ENCODE assay signal across 7 mouse cellular contexts in genomic region chr7:4136404-4136770, GRCm38 (mm10). TPM values are rescaled to one million over a fixed set of nuclear protein-coding genes. Genes with fewer than 3 reads are reported as not detected.
DNase-seq lines count a peak whose midpoint lies in the region; ATAC-seq lines count a peak whose summit lies in the region.

No protein-coding gene starts in this region.

- WGBS in neural tube, embryonic 11.5 days: 0% methylated on average over 16 of the region's 16 CpGs
- WGBS in forebrain, embryonic 10.5 days: under 1% methylated on average over 16 of the region's 16 CpGs
- 0% methylated on average over 16 of the region's 16 CpGs for WGBS in limb, embryonic 15.5 days
- WGBS in stomach, embryonic 16.5 days: under 1% methylated on average over 16 of the region's 16 CpGs

- no peak for DNase-seq in neural tube, embryonic 11.5 days (ENCODE audit: low spot score)
- no peak for DNase-seq in neural tube, embryonic 10.5 days (ENCODE audit: extremely low spot score, low spot score)
- no peak for DNase-seq in forebrain, embryonic 10.5 days (ENCODE audit: extremely low spot score, low spot score)
- no peak for DNase-seq in left cerebral cortex, postnatal 36 days (ENCODE audit: low spot score in 2 of 2)
- no peak for DNase-seq in gastrocnemius, postnatal 10 days

- H3K9me3 ChIP-seq in neural tube, embryonic 11.5 days (ENCODE audit: control insufficient read depth, low read length): no peaks in the 10 kb centered on the region
- H3K9me3 ChIP-seq in forebrain, embryonic 10.5 days: no peaks in the 10 kb centered on the region
- H3K9me3 ChIP-seq in limb, embryonic 15.5 days: no peaks in the 10 kb centered on the region
- H3K9me3 ChIP-seq in stomach, embryonic 16.5 days (replicated peaks; ENCODE audit: control insufficient read depth, low read length): no peaks in the 10 kb centered on the region

- no peaks in the 10 kb centered on the region for H3K27me3 ChIP-seq in neural tube, embryonic 11.5 days (ENCODE audit: control insufficient read depth, insufficient read depth, low read length)
- H3K27me3 ChIP-seq in forebrain, embryonic 10.5 days (ENCODE audit: poor library complexity, severe bottlenecking): no peaks in the 10 kb centered on the region
- H3K27me3 ChIP-seq in limb, embryonic 15.5 days: no peaks in the 10 kb centered on the region
- no peaks in the 10 kb centered on the region for H3K27me3 ChIP-seq in stomach, embryonic 16.5 days (ENCODE audit: control insufficient read depth, insufficient read depth, low read length)

- H3K27ac ChIP-seq in neural tube, embryonic 11.5 days (ENCODE audit: low read depth, low read length): no peak overlapping the region
- peak overlapping the region; percentile 95 for H3K27ac ChIP-seq in forebrain, embryonic 10.5 days
- peak overlapping the region; percentile 83 for H3K27ac ChIP-seq in limb, embryonic 15.5 days
- H3K27ac ChIP-seq in stomach, embryonic 16.5 days (ENCODE audit: low read length): peak overlapping the region; percentile 88

- peak overlapping the region; percentile 72 for H3K4me3 ChIP-seq in neural tube, embryonic 11.5 days (ENCODE audit: low read depth, low read length)
- H3K4me3 ChIP-seq in forebrain, embryonic 10.5 days: peak overlapping the region; percentile 79
- H3K4me3 ChIP-seq in limb, embryonic 15.5 days: peak overlapping the region; percentile 93
- H3K4me3 ChIP-seq in stomach, embryonic 16.5 days (replicated peaks; ENCODE audit: low read length): peak overlapping the region; percentile 93

- peaks cover 12% of the 10 kb centered on the region for H3K36me3 ChIP-seq in neural tube, embryonic 11.5 days (ENCODE audit: control insufficient read depth, insufficient read depth, low read length)
- H3K36me3 ChIP-seq in forebrain, embryonic 10.5 days (replicated peaks): peaks cover 64% of the 10 kb centered on the region
- H3K36me3 ChIP-seq in limb, embryonic 15.5 days: peaks cover 30% of the 10 kb centered on the region
- peaks cover 18% of the 10 kb centered on the region for H3K36me3 ChIP-seq in stomach, embryonic 16.5 days (ENCODE audit: control insufficient read depth, insufficient read depth, low read length)

- ATAC-seq in neural tube, embryonic 11.5 days (ENCODE audit: insufficient read depth, low FRiP score, low TSS enrichment): peak; percentile 17
- ATAC-seq in limb, embryonic 15.5 days (ENCODE audit: insufficient number of reproducible peaks, low FRiP score, low TSS enrichment, low read depth): peak; percentile 3; the same call in 1 of the 2 replicates
- ATAC-seq in stomach, embryonic 16.5 days (ENCODE audit: insufficient read depth, low FRiP score): peak; percentile 7

- peak overlapping the region; percentile 65 for H3K4me2 ChIP-seq in neural tube, embryonic 11.5 days (ENCODE audit: low read depth)
- H3K4me2 ChIP-seq in limb, embryonic 15.5 days: peak overlapping the region; percentile 61
- peak overlapping the region; percentile 75 for H3K4me2 ChIP-seq in stomach, embryonic 16.5 days (ENCODE audit: low read depth, low read length)

- intact Hi-C loops in left cerebral cortex, postnatal 36 days (cut with DNase I): loop anchor here (2.0 kb wide), 1 partner anchor 14 kb away; no protein-coding TSS in a partner anchor

- H3K4me1 ChIP-seq in neural tube, embryonic 11.5 days (ENCODE audit: control insufficient read depth, insufficient read depth, low read length): peaks cover 3% of the 10 kb centered on the region; the same call in 1 of the 2 replicates
- H3K4me1 ChIP-seq in forebrain, embryonic 10.5 days: peaks cover 22% of the 10 kb centered on the region
- peaks cover 19% of the 10 kb centered on the region for H3K4me1 ChIP-seq in limb, embryonic 15.5 days
- H3K4me1 ChIP-seq in stomach, embryonic 16.5 days (ENCODE audit: control insufficient read depth, insufficient read depth, low read length): peaks cover 16% of the 10 kb centered on the region

- H3K9ac ChIP-seq in neural tube, embryonic 11.5 days (ENCODE audit: low read length): peak overlapping the region; percentile 52
- peak overlapping the region; percentile 53 for H3K9ac ChIP-seq in limb, embryonic 15.5 days
- peak overlapping the region; percentile 75 for H3K9ac ChIP-seq in stomach, embryonic 16.5 days (ENCODE audit: low read length)

RNA-seq across cellular contexts. Expression of gene Leng8, which starts 0.5 kb away (rescaled TPM):
- 50.3 and 58.0 TPM in 2 replicates for polyA plus RNA-seq in neural tube, embryonic 11.5 days (2014; fragmentation: Nextera tagmentation; extraction: Ambion mirVana)
- 60.6 and 61.5 TPM in 2 replicates for polyA plus RNA-seq in forebrain, embryonic 10.5 days (2016; fragmentation: Nextera tagmentation; extraction: Ambion mirVana)
- polyA plus RNA-seq in limb, embryonic 15.5 days (2015; fragmentation: Nextera tagmentation; extraction: Ambion mirVana): 56.7 and 57.3 TPM in 2 replicates
- 50.9 and 51.4 TPM in 2 replicates for polyA plus RNA-seq in stomach, embryonic 16.5 days (2015; fragmentation: Nextera tagmentation; extraction: Ambion mirVana)
- 100 to 1,000 TPM in 1 of 2 experiments, 10 to 100 TPM in 1; 95.5 to 201 TPM for total RNA-seq in left cerebral cortex, postnatal 36 days (2021)
- 10 to 100 TPM; 31.7 to 62.1 TPM for total RNA-seq in gastrocnemius, postnatal 10 days (2021)

RNA-seq across cellular contexts. Expression of gene Leng9, which starts 13.8 kb away (rescaled TPM):
- 1.5 and 2.2 TPM in 2 replicates for polyA plus RNA-seq in neural tube, embryonic 11.5 days (2014; fragmentation: Nextera tagmentation; extraction: Ambion mirVana)
- 1.7 and 1.8 TPM in 2 replicates for polyA plus RNA-seq in forebrain, embryonic 10.5 days (2016; fragmentation: Nextera tagmentation; extraction: Ambion mirVana)
- polyA plus RNA-seq in limb, embryonic 15.5 days (2015; fragmentation: Nextera tagmentation; extraction: Ambion mirVana): 5.4 and 6.2 TPM in 2 replicates
- 6.0 and 6.3 TPM in 2 replicates for polyA plus RNA-seq in stomach, embryonic 16.5 days (2015; fragmentation: Nextera tagmentation; extraction: Ambion mirVana)
- 1 to 10 TPM; 5.5 to 8.4 TPM for total RNA-seq in left cerebral cortex, postnatal 36 days (2021)
- total RNA-seq in gastrocnemius, postnatal 10 days (2021): 1 to 10 TPM; 2.3 to 3.2 TPM

RNA-seq across cellular contexts. Expression of gene Ttyh1, which starts 17.2 kb away (rescaled TPM):
- 46.1 and 48.8 TPM in 2 replicates for polyA plus RNA-seq in neural tube, embryonic 11.5 days (2014; fragmentation: Nextera tagmentation; extraction: Ambion mirVana)
- 32.6 and 33.0 TPM in 2 replicates for polyA plus RNA-seq in forebrain, embryonic 10.5 days (2016; fragmentation: Nextera tagmentation; extraction: Ambion mirVana)
- polyA plus RNA-seq in limb, embryonic 15.5 days (2015; fragmentation: Nextera tagmentation; extraction: Ambion mirVana): 2.6 and 3.3 TPM in 2 replicates
- 8.6 and 10.0 TPM in 2 replicates for polyA plus RNA-seq in stomach, embryonic 16.5 days (2015; fragmentation: Nextera tagmentation; extraction: Ambion mirVana)
- 100 to 1,000 TPM; 758 to 767 TPM for total RNA-seq in left cerebral cortex, postnatal 36 days (2021)
- total RNA-seq in gastrocnemius, postnatal 10 days (2021): 1 to 10 TPM; 4.7 to 5.3 TPM

RNA-seq across cellular contexts. Expression of gene Cdc42ep5, which starts 28.3 kb away (rescaled TPM):
- 18.7 and 19.8 TPM in 2 replicates for polyA plus RNA-seq in neural tube, embryonic 11.5 days (2014; fragmentation: Nextera tagmentation; extraction: Ambion mirVana)
- polyA plus RNA-seq in forebrain, embryonic 10.5 days (2016; fragmentation: Nextera tagmentation; extraction: Ambion mirVana): 18.3 and 22.1 TPM in 2 replicates
- polyA plus RNA-seq in limb, embryonic 15.5 days (2015; fragmentation: Nextera tagmentation; extraction: Ambion mirVana): 80.6 and 82.3 TPM in 2 replicates
- 81.9 and 86.4 TPM in 2 replicates for polyA plus RNA-seq in stomach, embryonic 16.5 days (2015; fragmentation: Nextera tagmentation; extraction: Ambion mirVana)
- total RNA-seq in left cerebral cortex, postnatal 36 days (2021): 1 to 10 TPM; 1.1 to 1.8 TPM
- 10 to 100 TPM; 10.2 to 12.4 TPM for total RNA-seq in gastrocnemius, postnatal 10 days (2021)
